Mouse (Mus musculus) heart, postnatal 0 days (tissue): ENCODE results near the gene Cnga4. TPM values are rescaled to one million over a fixed set of nuclear protein-coding genes. Genes with fewer than 3 reads are reported as not detected.
"Not testable (repeated sequence)": the region's sequence is repeated elsewhere in the genome, so short reads cannot be mapped to it uniquely, and the experiment has no call there.

ENCODE experiments used
- ATAC-seq: fragments of 200-750 bp; cut with Nextera tagmentation; 2 replicates; pipeline ENCODE4 v1.8.0; 2017; ENCODE audit warnings: low read depth, moderate number of reproducible peaks, moderate library complexity; ENCODE audit not compliant: insufficient read depth
- DNase-seq: peaks from one replicate; pipeline ENCODE4 v3.0.0-alpha.2; 2016; ENCODE audit warnings: low spot score
- H3K27ac ChIP-seq: fragments of 300-500 bp; sonication (generic); 2 replicates; pipeline ENCODE4 v1.5.1; 2014; ENCODE audit warnings: low read depth, mild to moderate bottlenecking
- H3K27me3 ChIP-seq: fragments of 300-500 bp; sonication (generic); 2 replicates; pipeline ENCODE4 v1.6.1; 2014; ENCODE audit warnings: low read length, mixed read lengths; ENCODE audit not compliant: control insufficient read depth, insufficient read depth
- H3K36me3 ChIP-seq: fragments of 300-500 bp; sonication (generic); replicated peaks from 2 replicates; pipeline ENCODE4 v1.6.1; 2014; ENCODE audit warnings: low read length, mixed read lengths; ENCODE audit not compliant: control insufficient read depth, insufficient read depth
- H3K4me1 ChIP-seq: fragments of 300-500 bp; sonication (generic); 2 replicates; pipeline ENCODE4 v1.6.1; 2014; ENCODE audit warnings: antibody characterized with exemption; ENCODE audit not compliant: control insufficient read depth, insufficient read depth
- H3K4me2 ChIP-seq: fragments of 300-500 bp; sonication (generic); 2 replicates; pipeline ENCODE4 v1.6.1; 2014; ENCODE audit warnings: low read depth, mild to moderate bottlenecking, low read length, moderate library complexity
- H3K4me3 ChIP-seq: fragments of 300-500 bp; sonication (generic); 2 replicates; pipeline ENCODE4 v1.5.1; 2014; ENCODE audit warnings: low read depth, low read length
- H3K9ac ChIP-seq: fragments of 300-500 bp; sonication (generic); replicated peaks from 2 replicates; pipeline ENCODE4 v1.6.1; 2014; ENCODE audit warnings: low read depth, low read length, mixed read lengths
- H3K9me3 ChIP-seq: fragments of 300-500 bp; sonication (generic); replicated peaks from 2 replicates; pipeline ENCODE4 v1.6.1; 2016; ENCODE audit warnings: low read length; ENCODE audit not compliant: control insufficient read depth
- CTCF ChIP-seq: IDR thresholded peaks from 2 replicates; pipeline ENCODE4 v1.5.1; 2016; ENCODE audit warnings: antibody characterized with exemption, control low read depth, low read depth
- EP300 ChIP-seq: IDR thresholded peaks from 2 replicates; pipeline ENCODE4 v1.6.1; 2016; ENCODE audit warnings: antibody characterized with exemption, low read depth
- WGBS: fragments of 180-500 bp; shearing (Covaris S2); extraction: QIAGEN DNeasy Blood & Tissue Kit; methylation state at CpG from one replicate; pipeline ENCODE4 v1.1.7; 2014; 5-methylcytosine and 5-hydroxymethylcytosine counted together
- polyA plus RNA-seq: library from polyadenylated mRNA; unstranded; fragments of >200 nt; fragmentation: Nextera tagmentation; extraction: Ambion mirVana; gene quantifications from 2 replicates; pipeline ENCODE4 v1.2.1, GENCODE M21; 2015
- total RNA-seq: library from RNA; depleted of rRNA; stranded (reverse); fragments of >200 nt; gene quantifications from 2 replicates; pipeline ENCODE4 v1.2.3, GENCODE M21; 2014; ENCODE audit warnings: low replicate concordance

Cnga4 gene
- total and polyA plus RNA-seq, 2 experiments from 2014 or later = not detected

GRCm38 (mm10) chr7:105432058-105432457, 27.7 kb downstream of the Cnga4 start:
- Histone ChIP-seq H3K4me3 (no peak overlapping the region), H3K4me2 (no peak overlapping the region), H3K9me3 (no peaks in the 10 kb centered on the region), H3K27me3 (peaks cover 6% of the 10 kb centered on the region), H3K27ac (no peak overlapping the region), H3K4me1 (no peaks in the 10 kb centered on the region), H3K9ac (no peak overlapping the region), H3K36me3 (no peaks in the 10 kb centered on the region)
- TF ChIP-seq CTCF (no peak), EP300 (no peak)
- 10% methylated on average over 1 of the region's 1 CpGs for WGBS
- DNase-seq (no peak), ATAC-seq (no peak)

GRCm38 (mm10) chr7:105433859-105434258, 29.5 kb downstream of the Cnga4 start:
- no peak for ATAC-seq
- WGBS = 79% methylated on average over 17 of the region's 17 CpGs
- H3K36me3 ChIP-seq = no peaks in the 10 kb centered on the region
- no peak overlapping the region for H3K9ac ChIP-seq
- TF ChIP-seq EP300 (no peak), CTCF (no peak)
- no peaks in the 10 kb centered on the region for H3K9me3 ChIP-seq
- H3K27ac ChIP-seq = no peak overlapping the region
- no peaks in the 10 kb centered on the region for H3K27me3 ChIP-seq
- DNase-seq = no peak
- peaks cover 6% of the 10 kb centered on the region for H3K4me1 ChIP-seq
- H3K4me3 ChIP-seq = no peak overlapping the region
- H3K4me2 ChIP-seq = no peak overlapping the region

- WGBS = 68% methylated on average over 22 of the region's 22 CpGs
- H3K4me1 ChIP-seq = peaks cover 6% of the 10 kb centered on the region
- no peak for DNase-seq
- H3K27ac ChIP-seq = no peak overlapping the region
- no peak for TF ChIP-seq CTCF
- no peak for TF ChIP-seq EP300
- 0 out of 2 replicates have a peak, but pooled peaks have one; percentile 6 for ATAC-seq
- H3K27me3 ChIP-seq = no peaks in the 10 kb centered on the region
- H3K36me3 ChIP-seq = no peaks in the 10 kb centered on the region
- no peaks in the 10 kb centered on the region for H3K9me3 ChIP-seq
- no peak overlapping the region for H3K9ac ChIP-seq
- H3K4me2 ChIP-seq = no peak overlapping the region
- no peak overlapping the region for H3K4me3 ChIP-seq
Measured at GRCm38 (mm10) chr7:105434798-105435197, 30.4 kb downstream of the Cnga4 start.

GRCm38 (mm10) chr7:105437979-105438772, 33.8 kb downstream of the Cnga4 start:
- H3K27ac ChIP-seq = no peak overlapping the region
- no peak overlapping the region for H3K4me2 ChIP-seq
- H3K36me3 ChIP-seq = no peaks in the 10 kb centered on the region
- no peak for TF ChIP-seq CTCF
- TF ChIP-seq EP300 = no peak
- DNase-seq = no peak
- H3K27me3 ChIP-seq = no peaks in the 10 kb centered on the region
- peaks cover 6% of the 10 kb centered on the region for H3K4me1 ChIP-seq
- no peaks in the 10 kb centered on the region for H3K9me3 ChIP-seq
- H3K9ac ChIP-seq = no peak overlapping the region
- H3K4me3 ChIP-seq = no peak overlapping the region
- WGBS = 34% methylated on average over 7 of the region's 7 CpGs
- no peak for ATAC-seq

- DNase-seq (no peak), ATAC-seq (no peak)
- WGBS = 38% methylated on average over 4 of the region's 4 CpGs
- Histone ChIP-seq H3K27me3 (no peaks in the 10 kb centered on the region), H3K9ac (no peak overlapping the region), H3K4me2 (no peak overlapping the region), H3K9me3 (no peaks in the 10 kb centered on the region), H3K4me3 (no peak overlapping the region), H3K4me1 (peaks cover 6% of the 10 kb centered on the region), H3K36me3 (no peaks in the 10 kb centered on the region), H3K27ac (no peak overlapping the region)
- no peak for TF ChIP-seq CTCF
- no peak for TF ChIP-seq EP300
Measured at GRCm38 (mm10) chr7:105441426-105441825, 37.1 kb downstream of the Cnga4 start.

GRCm38 (mm10) chr7:105445076-105445475, 40.7 kb downstream of the Cnga4 start:
- Histone ChIP-seq H3K9me3 (no peaks in the 10 kb centered on the region), H3K36me3 (no peaks in the 10 kb centered on the region), H3K4me3 (no peak overlapping the region), H3K9ac (no peak overlapping the region), H3K27me3 (no peaks in the 10 kb centered on the region), H3K27ac (no peak overlapping the region), H3K4me2 (no peak overlapping the region), H3K4me1 (no peaks in the 10 kb centered on the region)
- 72% methylated on average over 3 of the region's 3 CpGs for WGBS
- DNase-seq (no peak), ATAC-seq (no peak)
- TF ChIP-seq CTCF (no peak), EP300 (no peak)

- ATAC-seq, H3K9ac ChIP-seq, H3K4me2 ChIP-seq, H3K36me3 ChIP-seq, H3K4me3 ChIP-seq, DNase-seq, H3K4me1 ChIP-seq, H3K9me3 ChIP-seq, H3K27me3 ChIP-seq, H3K27ac ChIP-seq: not testable (repeated sequence)
- WGBS = 78% methylated on average over 4 of the region's 4 CpGs
Measured at GRCm38 (mm10) chr7:105453345-105453744, 49.0 kb downstream of the Cnga4 start.
